Mouse (Mus musculus): ENCODE measurements at regions not wholly inside any gene's neighbourhood (a gene's known extent, or its start where the extent isn't known, plus 50 kb on each side); places are given as distances from the start of the nearest gene placed in this dataset.

GRCm38 (mm10) chr12:15713623-15714022 is 103.1 kb downstream of the Trib2 start:
- TF ChIP-seq POLR2A (IDR thresholded peaks at IDR 0.05; ENCODE audit: insufficient read length, low read depth) = no peak
- no peak for TF ChIP-seq MAX (IDR thresholded peaks at IDR 0.05; ENCODE audit: low read depth)
- no peak for TF ChIP-seq TCF12 (IDR thresholded peaks at IDR 0.05; ENCODE audit: insufficient read depth, poor library complexity, severe bottlenecking)
- TF ChIP-seq E2F4 (IDR thresholded peaks at IDR 0.05; ENCODE audit: insufficient read depth) = no peak
- TF ChIP-seq USF1 (IDR thresholded peaks at IDR 0.05; ENCODE audit: low read depth) = no peak
- TF ChIP-seq POLR2AphosphoS2 (IDR thresholded peaks at IDR 0.05; ENCODE audit: insufficient read length, low read depth) = no peak
- no peak for TF ChIP-seq MYOD1 (IDR thresholded peaks at IDR 0.05; ENCODE audit: control insufficient read depth in 1 of 3, insufficient read length in 2 of 3, low read depth in 2 of 3)
